Mouse (Mus musculus) ovary, postnatal 10 days (tissue): ENCODE measurements around the gene Tap1.
"Not testable (repeated sequence)": the region's sequence is repeated elsewhere in the genome, so short reads cannot be mapped to it uniquely, and the experiment has no call there.

Experiments
- DNase-seq: peaks from one replicate; pipeline ENCODE4 v3.0.0; 2022; ENCODE audit warnings: low spot score

Tap1 gene

DNA sequence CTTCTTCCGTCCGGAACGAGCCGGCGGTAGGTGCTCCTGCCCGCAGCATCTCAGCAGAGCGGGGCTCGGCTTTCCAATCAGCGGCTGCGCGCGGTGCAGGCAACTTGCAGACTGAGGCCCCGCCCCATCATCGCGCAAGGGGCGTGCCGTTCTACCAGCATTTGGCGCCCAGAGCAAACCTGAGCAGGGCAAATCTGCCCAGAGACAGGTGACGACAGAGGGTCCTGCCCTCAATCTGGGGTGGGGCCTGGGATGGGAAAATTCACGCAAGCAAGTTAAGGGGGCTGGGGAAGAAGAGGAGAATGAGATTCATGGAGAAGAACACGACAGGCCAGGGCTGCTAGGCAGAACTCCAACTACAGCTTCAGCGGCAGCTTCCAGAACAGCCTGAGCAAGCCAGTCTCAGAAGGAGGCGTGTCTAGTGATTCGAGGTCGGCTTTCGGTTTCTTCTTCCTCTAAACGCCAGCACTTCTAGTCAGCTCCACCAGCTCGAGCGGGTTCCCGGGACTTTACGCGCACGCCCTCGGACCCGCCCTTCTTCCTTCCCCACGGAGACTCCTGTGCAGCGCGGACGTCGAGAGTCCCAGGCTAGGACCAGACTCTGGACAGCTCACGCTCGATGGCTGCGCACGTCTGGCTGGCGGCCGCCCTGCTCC is at the start of gene Tap1, which contains the start of gene Psmb9:
Gene Tap1 (plus strand): TSS at position 293 of the 656 bp plus-strand sequence.
Gene Psmb9 (minus strand): TSS at position 504 of the 656 bp plus-strand sequence.
- peak; percentile 97 for DNase-seq

DNA sequence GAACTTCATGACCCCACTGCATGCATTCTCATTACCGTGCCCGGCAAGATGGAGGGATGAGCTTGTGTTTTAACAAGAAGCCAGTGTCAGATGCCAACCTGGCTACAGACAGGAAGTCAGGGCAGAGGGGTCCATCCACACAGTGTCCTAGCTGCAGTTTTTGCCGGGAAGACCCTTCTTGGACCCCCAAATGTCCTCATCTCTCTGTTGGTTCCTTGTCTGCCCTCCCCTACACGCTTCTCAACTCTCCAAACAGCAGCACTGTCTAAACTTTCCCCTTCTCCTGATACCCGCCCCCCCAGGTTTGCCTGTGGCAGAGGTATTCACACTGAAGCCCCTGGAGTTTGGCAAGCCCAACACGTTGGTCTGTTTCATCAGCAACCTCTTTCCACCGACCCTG is 49.8 kb upstream of the Tap1 start:
- DNase-seq: no peak

DNA sequence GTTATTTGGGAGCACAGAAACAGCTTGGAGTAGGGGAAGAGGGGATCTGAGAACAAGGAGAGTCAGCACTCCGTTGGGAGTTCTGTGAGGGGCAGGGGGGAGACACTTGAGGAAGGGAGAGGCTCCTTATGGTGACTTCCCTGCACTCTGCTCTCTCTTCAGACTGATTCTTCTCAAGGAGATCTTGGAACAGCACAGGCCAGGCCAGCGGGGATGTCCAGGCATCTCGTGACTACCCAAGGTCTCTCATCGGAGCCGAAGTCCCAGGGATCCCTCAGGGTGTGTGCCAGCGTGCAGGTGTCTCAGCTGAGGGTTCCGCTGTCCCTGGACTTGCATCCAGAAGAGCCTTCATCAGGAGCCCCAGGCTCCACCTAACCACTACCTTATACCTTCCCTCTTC is 48.7 kb upstream of the Tap1 start:
- DNase-seq: no peak

DNA sequence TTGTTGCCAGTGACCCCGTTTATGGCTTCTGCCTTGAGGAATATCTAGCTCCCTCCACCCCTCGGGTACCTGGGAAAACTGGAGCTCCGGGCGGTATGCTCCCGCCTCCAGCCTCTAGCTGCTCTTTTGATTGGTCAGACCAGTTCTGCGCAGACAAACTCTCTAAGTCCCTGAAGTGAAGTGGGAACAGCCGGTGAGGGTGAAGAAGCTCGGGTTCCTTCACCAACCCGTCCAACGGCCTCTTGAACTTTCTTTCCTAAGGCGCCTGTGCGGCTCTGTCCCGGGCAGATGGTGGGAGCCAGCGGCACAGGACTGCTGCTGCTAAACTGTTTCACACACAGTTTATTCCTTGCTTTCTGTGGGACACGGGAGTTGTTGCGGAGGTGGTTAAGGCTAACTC is 47.9 kb upstream of the Tap1 start:
- DNase-seq: no peak

DNA sequence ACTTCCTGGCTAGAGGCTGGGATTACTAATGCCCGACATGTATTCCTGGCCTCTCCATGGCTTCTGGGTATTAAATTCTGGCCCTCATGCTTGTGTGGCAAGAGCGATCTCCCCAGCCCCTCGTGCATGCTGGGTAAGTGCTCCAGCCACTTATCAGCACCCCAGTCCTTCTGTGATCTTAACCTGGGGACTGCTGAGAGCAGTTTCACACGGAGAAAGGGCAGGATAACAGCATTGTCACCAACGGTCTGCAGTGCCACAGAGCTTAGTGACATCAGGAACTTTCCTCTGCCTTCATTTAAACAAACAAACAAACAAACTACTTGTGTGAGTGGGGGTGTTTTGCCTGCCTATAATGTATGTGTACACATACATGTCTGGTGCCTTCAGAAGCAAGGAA is 47.1 kb upstream of the Tap1 start:
- DNase-seq: no peak

DNA sequence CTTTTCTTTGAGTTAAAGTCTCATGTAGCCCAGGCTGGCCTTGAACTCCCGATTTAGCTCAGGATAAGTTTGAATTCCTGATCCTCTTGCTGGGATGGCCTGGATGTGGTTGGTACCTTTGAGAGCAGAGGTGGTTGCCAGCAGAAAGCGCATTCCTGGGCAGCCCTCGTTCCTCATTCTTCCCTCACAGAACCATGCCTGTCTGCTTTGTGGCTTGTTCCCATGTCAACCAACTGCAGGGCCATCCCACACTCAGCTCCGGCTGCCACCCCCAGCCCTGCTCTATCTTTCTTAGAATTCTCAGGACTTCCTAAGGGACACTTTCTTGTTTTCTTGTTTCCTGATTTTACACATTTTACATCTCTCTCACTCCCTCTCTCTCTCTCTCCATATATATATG is 45.9 kb upstream of the Tap1 start:
- no peak for DNase-seq

DNA sequence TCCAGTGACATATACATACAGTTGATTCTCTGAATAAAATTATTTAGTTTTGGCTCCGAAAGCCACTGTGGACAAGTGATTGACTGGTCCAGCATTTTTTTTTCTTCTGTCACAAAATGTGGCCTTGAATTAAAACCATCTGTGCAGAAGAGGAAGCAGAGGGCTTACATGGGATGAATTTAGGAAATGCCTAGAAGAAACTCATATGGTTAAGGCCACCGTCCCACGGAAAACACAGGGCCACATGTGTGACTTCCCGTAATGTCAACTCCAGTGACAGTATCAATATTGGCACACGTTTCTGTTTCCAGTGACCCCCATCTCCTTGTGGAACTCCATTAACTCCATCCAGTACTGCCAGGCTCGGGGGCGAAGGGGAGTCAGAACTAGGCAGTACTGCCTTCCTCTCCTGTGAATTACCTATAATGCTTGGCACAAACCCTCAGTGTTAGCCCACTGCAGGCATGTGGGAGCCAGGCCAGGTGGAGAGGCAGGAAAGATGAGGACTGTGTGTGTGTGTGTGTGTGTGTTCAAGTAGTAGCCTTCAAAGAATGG is 44.8 kb upstream of the Tap1 start:
- no peak for DNase-seq

DNA sequence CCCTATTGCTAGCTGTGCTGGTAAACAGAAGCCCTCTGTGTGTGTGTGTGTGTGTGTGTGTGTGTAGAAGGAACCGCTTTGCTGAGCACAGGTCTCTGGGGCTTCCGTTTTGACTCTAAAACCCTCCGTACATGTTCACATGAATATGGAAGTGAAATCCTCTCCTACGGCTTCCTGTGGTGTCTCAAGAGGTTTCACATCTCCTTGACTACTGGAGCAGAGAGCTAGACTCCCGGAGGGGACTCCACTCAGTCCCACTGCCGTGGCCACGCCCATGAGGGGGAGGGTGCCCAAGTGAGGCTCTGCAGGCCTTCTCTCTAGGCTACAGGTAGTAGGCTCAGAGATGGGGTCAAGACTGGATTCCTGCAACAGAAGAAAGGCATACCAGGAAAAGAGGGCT is 44.3 kb upstream of the Tap1 start, which contains the start of gene H2-DMb2:
Gene H2-DMb2 (plus strand): TSS at position 275 of the 400 bp plus-strand sequence.
- DNase-seq: no peak

DNA sequence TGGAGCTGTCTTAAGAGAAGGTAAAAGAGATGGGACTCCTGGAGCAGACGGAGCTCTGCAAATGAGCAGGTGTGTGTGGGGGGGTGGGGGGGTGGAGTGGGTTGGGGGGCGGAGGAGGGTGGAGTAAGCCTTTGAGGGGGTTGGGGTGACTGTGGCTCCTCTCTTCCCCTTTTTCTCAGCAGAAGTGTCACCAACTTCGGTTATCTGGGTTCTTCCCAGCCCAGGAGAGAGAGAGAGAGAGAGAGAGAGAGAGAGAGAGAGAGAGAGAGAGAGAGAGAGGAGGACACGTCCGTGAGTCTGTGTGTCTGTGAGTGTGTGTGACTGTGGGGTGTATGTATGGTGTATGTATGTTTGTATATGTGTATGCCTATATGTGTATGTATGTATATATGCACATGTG is 43.9 kb upstream of the Tap1 start:
- no peak for DNase-seq

DNA sequence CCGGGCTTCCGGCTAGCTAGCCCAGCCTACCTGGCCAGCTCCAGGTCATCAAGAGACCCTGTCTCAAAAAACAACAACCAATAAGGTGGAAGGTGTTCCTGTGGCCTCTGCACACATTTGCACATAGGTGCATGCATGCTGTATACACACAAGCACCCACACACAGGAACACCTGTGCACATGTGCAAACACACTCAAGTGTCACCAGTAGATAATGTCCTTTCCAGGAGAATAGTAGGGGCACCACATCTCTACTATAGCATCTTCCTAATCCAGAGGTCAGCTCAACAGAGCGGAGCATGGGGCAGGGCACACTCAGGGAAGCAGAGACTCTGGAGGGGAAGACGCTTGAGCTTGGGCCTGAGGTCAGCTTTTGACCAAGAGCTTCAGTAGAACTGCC is 43.1 kb upstream of the Tap1 start:
- DNase-seq: not testable (repeated sequence)

DNA sequence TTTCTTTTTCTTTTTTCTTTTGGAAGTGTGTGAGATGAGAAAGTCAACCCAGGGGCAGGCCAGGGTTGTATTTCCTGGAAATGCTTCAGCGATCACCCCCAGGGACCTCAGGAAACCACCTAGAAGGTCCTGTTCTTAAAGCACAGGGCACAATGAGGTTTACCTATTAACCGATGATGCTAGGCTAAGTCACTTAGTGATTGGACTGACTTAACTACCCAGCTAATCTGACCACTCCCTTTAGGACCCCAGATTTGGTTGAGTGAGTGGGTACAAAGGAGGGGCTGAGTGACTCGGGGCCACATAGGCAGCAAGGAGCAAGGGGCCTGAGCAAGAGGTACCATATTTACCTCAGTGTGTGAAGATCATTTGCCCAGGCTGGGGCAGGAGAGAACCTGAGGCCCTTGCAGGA is 42.4 kb upstream of the Tap1 start:
- DNase-seq: no peak

DNA sequence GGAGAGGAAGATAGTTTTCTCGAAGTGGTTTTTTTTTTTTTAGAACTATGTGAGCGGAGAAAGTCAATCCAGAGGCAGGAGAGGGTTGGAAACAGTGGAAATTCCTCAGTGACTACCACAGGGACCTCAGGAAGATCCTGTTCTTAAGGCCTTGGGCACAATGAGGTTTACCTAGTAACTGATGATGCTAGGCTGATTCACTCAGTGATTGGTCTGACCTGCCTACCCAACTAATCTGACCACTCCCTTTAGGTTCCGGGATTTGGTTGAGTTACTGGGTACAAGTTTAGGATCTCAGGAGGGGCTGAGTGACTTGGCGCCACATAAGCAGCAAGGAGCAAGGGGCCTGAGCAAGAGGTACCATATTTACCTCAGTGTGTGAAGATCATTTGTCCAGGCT is 34.4 kb upstream of the Tap1 start, which contains the start of gene H2-DMb1:
Gene H2-DMb1 (plus strand): TSS at position 150 of the 400 bp plus-strand sequence.
- no peak for DNase-seq

DNA sequence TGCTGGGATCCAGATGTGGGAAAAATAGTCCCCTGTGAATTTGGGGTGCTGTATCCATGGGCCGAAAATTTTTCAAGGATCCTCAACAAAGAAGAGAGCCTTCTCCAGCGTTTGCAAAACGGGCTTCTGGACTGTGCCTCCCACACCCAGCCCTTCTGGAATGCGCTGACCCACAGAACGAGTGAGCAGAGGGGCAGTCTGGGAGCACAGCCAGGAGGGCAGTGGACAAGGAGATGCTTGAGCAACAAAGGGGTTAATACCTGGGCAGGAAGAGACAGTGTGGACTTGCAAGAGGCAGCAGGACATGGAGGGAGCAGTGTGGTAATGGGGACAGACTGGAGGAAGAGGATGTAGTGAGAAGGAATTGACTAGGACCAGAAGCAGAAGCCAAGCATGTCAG is 31.8 kb upstream of the Tap1 start:
- DNase-seq: no peak

DNA sequence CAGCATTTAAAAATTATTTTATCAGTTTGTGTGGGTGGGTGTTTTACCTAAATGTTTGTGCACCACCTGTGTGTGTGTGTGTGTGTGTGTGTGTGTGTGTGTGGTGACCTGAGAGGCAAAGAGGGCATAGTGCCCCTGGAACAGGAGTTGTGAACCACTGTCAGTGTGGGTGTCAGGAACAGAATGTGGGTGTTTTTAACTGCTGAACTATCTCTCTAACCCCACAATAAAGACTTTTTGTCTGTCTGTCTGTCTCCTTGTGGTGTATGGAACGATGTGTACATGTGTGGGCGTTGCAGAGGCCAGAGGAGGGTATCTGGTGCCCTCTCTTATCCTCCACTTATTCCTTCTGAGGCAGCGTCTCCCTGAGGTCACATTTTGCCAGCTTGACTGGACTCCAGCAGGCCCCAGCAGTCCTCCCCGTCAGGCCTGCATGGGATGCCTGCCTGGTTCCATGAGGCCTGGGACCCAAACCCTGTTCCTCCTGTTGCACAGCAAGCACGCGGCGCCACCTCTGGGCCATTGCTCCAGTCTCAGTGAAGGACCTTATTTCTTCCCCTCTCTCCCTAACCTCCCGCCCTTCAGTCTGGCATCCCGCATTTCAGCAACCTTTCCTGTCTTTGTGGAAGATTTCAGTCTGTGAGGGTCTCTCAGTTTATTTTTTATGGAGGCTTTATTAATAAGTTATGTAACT is 23.0 kb upstream of the Tap1 start:
- no peak for DNase-seq

DNA sequence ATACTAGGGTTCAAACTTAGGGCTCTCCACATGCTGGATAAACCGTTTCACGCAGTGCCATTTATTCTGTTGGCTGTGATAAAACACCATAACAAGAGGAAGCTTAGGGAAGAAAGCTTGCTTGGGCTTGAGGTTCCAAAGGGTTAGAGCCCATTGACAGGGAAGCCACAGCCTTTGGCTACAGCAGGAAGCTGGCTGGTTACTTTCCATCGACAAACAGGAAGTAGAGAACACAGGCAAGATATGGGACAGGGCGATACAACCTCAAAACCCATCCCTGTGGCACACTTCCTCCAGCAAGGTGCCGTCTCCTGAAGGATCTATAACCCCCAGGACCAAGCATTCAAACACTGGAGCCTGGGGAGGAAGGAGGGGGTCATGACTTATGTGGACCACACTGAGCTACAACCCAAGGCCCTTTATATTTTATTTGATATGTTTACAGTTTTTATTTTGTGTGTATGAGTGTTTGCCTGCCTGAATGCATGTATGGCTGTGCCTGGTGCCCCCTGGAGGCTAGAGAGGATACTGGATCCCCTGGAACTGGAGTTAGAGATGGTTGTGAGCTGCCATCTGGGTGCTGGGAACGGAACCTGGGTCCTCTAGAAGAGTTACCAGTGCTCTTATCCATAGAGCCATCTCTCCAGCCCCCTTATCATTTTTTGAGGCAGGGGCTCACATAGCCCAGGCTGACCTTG is 22.2 kb upstream of the Tap1 start:
- no peak for DNase-seq

DNA sequence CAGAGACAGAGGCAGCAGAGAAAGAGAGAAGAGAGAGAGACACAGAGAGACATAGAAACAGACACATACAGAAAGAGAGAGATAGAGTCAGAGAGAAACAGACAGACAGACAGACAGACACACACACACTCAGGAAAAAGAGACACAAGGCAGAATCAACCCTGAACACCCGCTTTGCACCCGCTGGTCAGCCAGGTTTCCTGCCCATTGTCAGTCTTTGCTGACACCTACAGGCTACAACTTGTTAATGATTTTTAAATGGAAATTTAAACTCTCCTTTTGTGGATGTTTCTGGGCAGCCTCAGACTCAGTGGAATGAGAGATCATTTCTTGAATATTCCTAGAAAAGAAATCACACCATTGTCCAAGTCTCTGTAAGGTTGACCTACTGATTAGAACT is 18.1 kb upstream of the Tap1 start:
- no peak for DNase-seq

DNA sequence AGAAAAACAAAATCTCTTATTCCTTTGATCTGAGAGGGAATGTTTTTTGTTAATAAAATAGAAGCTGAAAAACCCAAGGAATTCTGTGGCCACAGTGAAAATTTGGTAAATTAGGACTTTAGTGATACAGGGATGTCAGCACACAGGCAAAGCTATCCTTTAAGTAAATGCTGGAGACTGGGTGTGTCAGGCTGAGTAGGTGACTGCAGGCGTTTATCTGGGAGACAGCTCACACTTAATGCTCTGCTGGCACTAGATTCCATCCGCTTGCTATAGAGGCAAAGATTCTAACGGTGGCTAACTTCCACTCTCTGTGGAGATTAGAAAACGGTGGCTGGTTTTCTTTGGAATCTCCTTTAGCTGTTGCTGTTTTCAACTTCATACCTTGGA is 16.9 kb upstream of the Tap1 start:
- no peak for DNase-seq

DNA sequence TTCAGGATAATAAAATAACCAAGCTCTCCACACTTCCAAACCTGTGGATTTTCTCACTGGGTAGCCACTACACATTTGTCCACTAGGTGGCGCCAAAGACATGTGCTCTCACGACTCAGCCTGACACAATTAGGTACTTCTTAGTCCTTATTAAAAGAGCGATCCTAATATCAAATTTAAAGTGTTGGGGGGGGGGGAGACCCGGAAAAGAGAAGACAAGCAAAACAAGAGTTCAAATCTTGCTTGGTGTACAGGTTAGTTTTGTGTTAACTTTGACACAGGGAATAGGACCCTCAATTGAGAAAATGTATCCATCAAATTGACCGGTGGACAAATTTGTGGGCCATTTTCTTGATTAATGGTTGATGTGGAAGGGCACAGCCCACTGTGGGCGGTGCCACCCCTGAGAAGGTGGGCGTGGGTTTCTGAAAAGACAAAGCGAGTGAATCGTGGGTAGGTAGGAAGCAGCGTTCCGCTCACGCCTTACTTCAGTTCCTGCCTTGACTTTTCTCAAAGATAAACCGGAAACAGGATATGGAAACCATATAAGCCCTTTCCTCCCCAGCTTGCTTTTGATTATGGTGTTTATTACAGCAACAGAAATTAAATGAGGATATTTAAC is 16.4 kb upstream of the Tap1 start:
- peak; percentile 64 for DNase-seq

DNA sequence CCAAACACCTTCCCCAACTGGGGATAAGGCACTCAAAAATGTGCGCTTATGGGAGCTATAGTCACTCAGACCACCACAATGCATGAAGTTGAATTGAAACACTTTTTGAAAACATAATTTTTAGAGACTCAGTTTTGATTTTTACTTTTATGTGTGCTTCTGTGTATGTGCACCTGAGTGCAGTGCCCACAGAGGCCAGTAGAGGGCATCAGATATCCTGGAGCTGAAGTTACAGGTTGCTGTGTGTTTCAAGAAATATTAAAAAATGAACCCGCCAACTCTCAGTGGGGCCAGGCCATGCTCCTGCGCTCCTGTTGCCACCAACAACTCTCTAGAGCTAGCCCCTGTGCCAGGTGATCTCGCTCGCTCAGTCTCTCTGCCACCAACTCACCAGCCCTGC is 14.8 kb upstream of the Tap1 start:
- DNase-seq: no peak

DNA sequence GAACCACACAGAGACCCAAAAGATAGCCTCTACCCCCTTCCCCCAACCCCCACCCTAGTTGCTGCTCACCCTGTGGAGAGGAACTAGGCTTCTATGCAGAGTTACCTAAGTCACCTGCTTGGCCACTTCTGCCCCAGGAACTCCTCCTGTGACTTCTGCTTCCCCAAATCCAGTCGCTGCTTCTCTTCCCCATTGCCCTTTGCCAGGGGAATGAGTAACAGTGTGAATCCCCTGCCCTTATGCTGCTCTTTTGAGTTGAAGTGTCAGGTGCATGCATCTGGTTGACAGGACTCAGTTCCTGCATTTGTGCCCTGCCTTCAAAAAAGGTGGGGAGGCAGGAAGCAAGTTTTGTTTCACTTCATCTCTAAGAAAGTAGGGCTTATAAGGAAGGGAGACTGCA is 13.3 kb upstream of the Tap1 start:
- DNase-seq: no peak

DNA sequence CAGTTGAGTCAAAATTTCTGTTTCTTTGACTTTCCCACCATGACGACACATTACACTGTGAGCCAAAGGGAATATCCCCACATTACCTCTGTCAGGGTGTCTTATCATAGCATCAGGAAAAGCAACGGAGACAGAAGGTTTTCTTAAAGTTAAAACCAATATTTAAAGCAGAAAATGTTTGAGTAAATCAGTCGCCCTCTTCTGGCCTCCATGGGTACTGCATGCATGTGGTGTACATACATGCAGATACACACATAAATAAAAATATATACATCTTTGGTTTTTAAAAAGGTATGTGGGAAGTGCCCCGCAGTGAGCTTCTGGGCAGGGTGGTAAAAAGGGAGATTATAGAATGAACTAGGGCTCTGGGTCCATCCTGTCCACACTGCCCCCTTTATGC is 10.2 kb upstream of the Tap1 start:
- DNase-seq: no peak

DNA sequence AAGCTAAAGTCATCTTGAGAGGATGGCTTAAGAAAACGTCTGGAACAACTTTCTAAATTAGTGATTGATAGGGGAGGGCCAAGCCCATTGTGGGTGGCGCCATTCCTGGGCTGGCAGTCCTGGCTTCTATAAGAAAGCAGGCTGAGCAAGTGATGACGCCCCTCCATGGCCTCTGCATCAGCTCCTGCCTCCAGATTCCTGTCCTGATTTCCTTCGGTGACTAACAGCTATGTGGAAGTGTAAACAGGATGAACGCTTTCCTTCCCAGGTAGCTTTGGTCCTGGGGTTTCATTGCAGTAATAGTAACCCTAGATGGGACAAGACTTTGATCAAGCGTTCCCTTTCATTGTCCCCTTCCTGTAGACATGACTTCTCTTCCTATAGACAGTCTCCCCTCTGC is 8.3 kb upstream of the Tap1 start:
- no peak for DNase-seq
